28 mouse cellular contexts compared by ENCODE assay signal in the genomic region with DNA sequence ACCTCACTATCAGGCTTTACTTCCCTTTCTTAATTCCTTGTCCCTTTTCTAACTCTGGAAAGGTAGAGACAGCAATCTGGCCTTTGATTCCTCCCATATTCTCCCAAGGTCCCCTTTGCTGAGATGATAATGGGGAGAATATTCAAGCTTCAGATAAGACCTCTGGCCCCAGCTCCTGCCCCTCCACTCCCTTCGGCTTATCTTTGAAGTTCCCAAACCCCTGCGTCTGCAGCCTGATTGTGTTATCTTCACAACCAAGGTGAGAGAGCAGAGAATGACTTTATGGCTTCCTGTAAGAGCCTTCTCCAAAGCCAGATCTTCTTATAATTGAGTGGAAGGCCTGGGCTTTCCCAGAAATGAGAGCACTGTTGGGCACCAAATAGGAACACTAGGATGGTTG.
"Had no signal": no experiment of that assay in that cellular context is flagged by ENCODE, and none has a peak within 500 bp of the region (broad histone marks: within the 10 kb centered on the region; RNA-seq: fewer than 3 reads in every experiment).

No protein-coding gene starts in this region.

- ATAC-seq: forebrain, embryonic 13.5 days; forebrain, embryonic 15.5 days; forebrain, embryonic 16.5 days; forebrain, postnatal 0 days had no signal

- H3K4me2 ChIP-seq: embryonic facial prominence, embryonic 12.5 days; embryonic facial prominence, embryonic 13.5 days; embryonic facial prominence, embryonic 15.5 days; forebrain, embryonic 12.5 days; forebrain, embryonic 13.5 days; forebrain, embryonic 15.5 days had no signal

- H3K4me1 ChIP-seq: embryonic facial prominence, embryonic 10.5 days; embryonic facial prominence, embryonic 12.5 days; embryonic facial prominence, embryonic 13.5 days; embryonic facial prominence, embryonic 15.5 days; forebrain, embryonic 10.5 days; forebrain, embryonic 12.5 days; forebrain, embryonic 13.5 days; forebrain, embryonic 15.5 days had no signal

- H3K9me3 ChIP-seq: embryonic facial prominence, embryonic 10.5 days; embryonic facial prominence, embryonic 12.5 days; embryonic facial prominence, embryonic 13.5 days; embryonic facial prominence, embryonic 15.5 days; forebrain, embryonic 10.5 days; forebrain, embryonic 12.5 days; forebrain, embryonic 13.5 days; forebrain, embryonic 15.5 days had no signal

- H3K4me3 ChIP-seq: embryonic facial prominence, embryonic 10.5 days; embryonic facial prominence, embryonic 12.5 days; embryonic facial prominence, embryonic 13.5 days; embryonic facial prominence, embryonic 15.5 days; erythroblast, embryonic 14.5 days; forebrain, embryonic 10.5 days; forebrain, embryonic 12.5 days; forebrain, embryonic 13.5 days; forebrain, embryonic 15.5 days; gastrocnemius, adult 2 months; heart, adult 2 months had no signal

- DNase-seq: cerebellum, adult 2 months; cerebellum, adult 8-10 months; cerebellum, adult 9-10 months; cerebellum, adult 9-11 months; cerebellum, postnatal 10 days; cerebellum, postnatal 14 days; cerebellum, postnatal 25 days; cerebellum, postnatal 36 days; embryo, embryonic 11 days; forebrain, postnatal 0 days; gastrocnemius, adult 2 months; gastrocnemius, postnatal 10 days; gastrocnemius, postnatal 14 days; gastrocnemius, postnatal 25 days; gastrocnemius, postnatal 36 days; heart, adult 11 months; heart, adult 18-20 months; heart, adult 2 months had no signal

- H3K27ac ChIP-seq: embryonic facial prominence, embryonic 10.5 days; embryonic facial prominence, embryonic 12.5 days; embryonic facial prominence, embryonic 13.5 days; embryonic facial prominence, embryonic 15.5 days; forebrain, embryonic 10.5 days; forebrain, embryonic 12.5 days; forebrain, embryonic 13.5 days; forebrain, embryonic 15.5 days; gastrocnemius, adult 2 months; heart, adult 2 months had no signal

- H3K9ac ChIP-seq: embryonic facial prominence, embryonic 12.5 days; embryonic facial prominence, embryonic 13.5 days; embryonic facial prominence, embryonic 15.5 days; forebrain, embryonic 12.5 days; forebrain, embryonic 13.5 days; forebrain, embryonic 15.5 days; forebrain, postnatal 0 days had no signal

- H3K27me3 ChIP-seq: embryonic facial prominence, embryonic 12.5 days; embryonic facial prominence, embryonic 13.5 days; embryonic facial prominence, embryonic 15.5 days; forebrain, embryonic 12.5 days; forebrain, embryonic 13.5 days; forebrain, embryonic 15.5 days had no signal

- H3K36me3 ChIP-seq: embryonic facial prominence, embryonic 10.5 days; embryonic facial prominence, embryonic 12.5 days; embryonic facial prominence, embryonic 13.5 days; embryonic facial prominence, embryonic 15.5 days; forebrain, embryonic 10.5 days; forebrain, embryonic 12.5 days; forebrain, embryonic 15.5 days had no signal
